Mouse (Mus musculus) 3T3-L1 (cell line): Measurements from ENCODE around the gene Mat1a.

ENCODE experiments used
- DNase-seq: peaks from one replicate; pipeline ENCODE4 v3.0.0-alpha.2; 2015; ENCODE audit warnings: low read depth, low spot score

Mat1a gene

DNA sequence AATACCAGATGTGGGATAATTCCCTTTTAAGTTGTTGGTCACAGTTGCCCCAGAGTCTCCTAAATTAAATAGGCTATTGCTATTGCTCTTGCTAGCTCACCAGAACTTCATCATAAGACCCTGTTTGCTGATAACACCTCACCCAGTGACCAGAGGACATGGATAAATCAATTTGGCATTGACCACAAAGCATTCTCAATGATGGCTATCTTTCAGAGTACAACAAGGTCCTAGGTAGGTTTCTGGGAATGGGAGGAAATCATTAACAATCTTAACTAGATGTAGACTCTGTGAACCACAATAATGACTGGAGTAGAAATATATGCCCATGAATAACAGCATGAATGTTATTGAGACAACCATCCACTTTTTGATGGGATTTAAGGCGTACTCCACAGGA is 35.9 kb downstream of the Mat1a start:
- no peak for DNase-seq

DNA sequence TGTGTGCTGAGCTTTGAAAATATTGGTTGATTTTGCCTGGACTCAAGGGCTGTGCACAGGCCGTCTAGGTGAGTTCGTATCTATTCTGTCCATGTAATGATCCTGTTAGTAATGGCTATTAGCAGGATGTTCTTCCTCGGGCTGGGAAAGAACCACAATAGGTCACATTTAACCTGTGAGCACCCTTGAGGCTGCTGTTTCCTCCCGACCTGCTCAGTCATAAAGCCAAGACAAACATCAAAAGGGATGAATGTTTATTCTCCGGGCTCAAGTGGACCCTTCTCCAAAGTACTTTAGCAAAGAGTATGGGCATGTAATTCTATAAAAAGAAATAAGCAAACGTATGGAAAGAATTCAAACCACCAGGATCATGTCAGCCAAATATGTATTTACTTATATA is 41.2 kb downstream of the Mat1a start:
- DNase-seq: no peak

DNA sequence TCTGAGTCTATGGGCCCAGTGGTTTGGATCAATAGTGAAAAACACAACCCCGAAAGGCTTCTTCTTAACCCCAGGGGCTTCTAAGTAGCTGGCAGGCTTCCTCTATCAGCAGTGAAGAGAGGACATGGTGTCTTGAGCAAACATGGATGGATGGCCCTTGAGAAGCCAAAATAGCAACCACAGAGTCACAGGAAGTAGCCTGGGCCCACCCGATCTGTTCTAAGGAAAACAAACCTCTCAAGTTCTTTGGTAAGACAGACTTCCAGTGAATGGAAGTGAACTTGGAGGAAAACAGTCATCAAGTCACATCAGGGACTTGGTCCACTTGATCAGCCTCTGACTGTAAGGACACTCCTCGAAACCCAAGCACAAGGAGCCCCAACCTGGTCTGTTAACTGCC is 42.1 kb downstream of the Mat1a start:
- no peak for DNase-seq

DNA sequence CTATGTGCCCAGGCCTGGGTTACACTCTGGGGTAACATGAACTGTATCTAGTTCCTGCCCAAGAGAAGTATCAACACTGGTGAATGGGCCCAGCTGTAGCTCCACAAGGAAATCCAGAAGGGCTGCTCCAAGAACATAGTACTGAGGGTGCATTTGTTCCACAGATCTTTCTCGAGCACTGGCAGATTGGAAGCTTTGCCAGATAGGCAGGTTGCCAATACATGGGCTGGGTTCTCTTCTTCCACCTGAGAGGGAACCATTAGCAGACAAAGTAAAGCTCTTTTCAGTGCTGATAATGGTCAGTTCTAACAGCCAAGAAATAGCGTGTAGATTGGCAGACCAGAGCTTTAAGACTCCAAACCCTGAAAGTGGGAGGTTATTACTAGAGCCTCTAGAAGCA is 42.5 kb downstream of the Mat1a start:
- DNase-seq: no peak

DNA sequence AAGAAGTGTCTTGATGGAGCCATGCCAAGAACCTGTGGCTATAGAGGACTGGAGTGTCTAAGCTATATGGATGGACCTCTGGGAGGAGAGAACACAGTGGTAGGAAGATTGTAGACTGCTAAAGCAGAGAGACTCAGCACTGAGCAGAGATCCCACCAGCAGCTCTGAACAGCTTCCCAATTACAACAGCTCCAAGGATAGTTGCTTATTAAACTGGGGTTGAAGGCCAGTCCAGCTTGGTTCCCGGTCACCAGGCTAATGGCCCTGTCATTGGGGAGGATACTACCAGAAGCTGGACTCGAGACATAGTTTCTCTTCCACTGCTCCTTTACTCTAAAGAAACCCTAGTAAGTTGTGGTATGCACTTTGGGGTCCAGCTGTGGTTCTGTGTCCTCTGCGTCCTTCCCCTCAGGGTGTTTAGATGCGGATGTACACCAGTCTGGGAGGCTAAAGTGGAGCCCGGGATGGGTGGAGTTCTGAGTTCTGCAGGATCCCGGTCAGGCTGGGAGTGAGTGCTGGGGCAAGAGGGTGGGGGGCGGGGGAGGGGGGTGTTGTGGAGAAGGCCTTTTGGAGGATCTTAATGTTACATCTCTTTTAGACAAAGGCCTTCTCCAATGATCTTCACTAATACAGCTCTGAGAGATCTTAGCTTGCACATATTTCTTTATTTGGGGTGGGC is 46.5 kb downstream of the Mat1a start, which contains the start of gene Mbl1:
Mbl1 (plus strand) TSS at position 239 of the 679 bp plus-strand sequence.
- no peak for DNase-seq

DNA sequence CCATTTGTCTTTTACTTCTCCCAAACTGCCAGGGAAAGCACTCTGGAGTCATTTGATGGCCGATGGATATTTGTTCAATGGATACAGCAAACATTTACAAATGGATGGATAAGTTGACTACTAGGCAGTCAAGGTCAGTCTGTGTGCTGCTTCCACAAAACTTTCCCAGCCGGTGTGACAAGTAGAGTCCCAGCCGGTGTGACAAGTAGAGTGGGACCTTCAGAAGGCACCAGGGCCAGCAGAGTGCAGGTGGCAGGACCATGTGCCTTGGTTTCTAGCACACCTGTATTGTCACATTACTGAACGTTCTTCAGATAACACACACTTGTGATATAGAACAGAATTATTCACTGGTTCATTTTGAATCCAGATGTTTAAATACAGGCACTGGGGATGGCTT is 55.2 kb downstream of the Mat1a start:
- DNase-seq: no peak

DNA sequence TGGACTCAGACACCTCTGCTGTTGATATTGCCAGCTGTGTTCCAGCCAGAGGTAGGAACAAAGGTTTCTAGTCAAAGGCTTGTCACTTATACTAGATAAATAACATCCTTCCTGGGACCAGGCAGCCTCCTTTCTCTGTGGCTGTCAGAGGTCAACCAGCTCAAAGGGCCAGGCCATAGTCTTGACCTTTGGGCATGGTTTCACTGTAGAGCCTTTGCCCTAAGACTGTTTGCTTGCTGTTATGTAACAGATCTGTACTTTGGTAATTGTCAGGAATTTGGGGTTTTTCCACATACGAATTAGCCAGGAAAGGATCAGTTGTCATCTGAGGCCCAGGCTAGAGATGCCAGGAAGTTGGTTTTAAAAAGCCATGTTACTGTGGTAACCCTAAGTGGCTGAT is 55.9 kb downstream of the Mat1a start:
- DNase-seq: peak; percentile 3

DNA sequence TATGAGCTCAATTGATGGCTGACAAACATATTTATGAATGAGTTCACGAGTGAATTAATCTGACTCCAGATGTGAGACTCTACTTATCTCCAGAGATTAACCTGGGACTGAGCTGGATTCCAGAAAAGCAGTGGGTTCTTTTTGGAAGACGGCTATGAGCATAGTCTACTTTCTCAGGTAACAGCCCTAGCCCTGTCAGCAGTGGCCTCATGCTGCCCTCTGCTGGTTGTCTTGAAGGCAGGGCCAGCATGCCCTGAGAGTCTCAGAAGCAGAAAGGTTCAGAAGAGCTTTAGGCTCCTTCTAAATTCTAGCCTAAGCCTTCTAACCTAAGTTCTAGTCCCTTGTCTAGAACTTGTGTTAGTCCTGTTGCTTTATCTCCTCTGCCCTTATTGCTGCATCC is 57.8 kb downstream of the Mat1a start:
- DNase-seq: peak; percentile 7

DNA sequence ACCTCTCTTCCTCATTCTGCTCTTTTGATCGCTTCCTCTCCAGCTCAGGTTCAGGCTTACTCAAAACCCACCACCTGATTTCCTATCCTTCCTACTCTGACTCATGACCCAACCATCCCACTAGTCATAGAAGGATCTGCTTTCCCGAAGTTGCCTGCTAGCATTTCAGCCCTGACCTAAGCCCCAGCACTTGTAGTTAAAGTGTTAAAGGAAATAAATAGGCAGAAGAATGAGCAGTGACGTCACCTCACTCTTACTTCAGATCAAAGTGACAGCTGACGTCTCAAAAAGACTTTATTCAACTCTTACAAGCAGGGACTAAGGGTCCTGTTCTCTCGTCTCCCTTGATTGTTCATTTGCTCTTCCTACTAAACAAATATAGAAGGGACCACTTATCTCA is 62.4 kb downstream of the Mat1a start:
- DNase-seq: peak; percentile 27

DNA sequence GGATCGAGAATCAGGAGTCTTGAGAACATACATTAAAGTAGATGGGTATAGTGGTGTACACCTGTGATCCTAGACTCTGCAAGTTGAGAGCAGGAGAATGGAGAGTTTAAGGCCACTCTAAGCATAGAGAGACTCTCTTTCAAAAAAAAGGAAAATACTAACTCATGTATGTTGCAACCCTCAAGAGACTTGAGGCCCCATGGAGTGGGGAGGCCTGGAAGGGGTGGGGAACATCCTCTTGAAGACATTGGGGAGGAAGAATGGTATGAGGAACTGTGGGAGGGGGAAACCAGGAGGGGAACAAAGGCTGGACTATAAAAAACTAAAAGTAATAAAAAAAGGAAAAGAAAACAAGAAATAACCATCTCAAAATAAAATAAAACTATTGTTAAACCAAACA is 63.7 kb downstream of the Mat1a start:
- no peak for DNase-seq

DNA sequence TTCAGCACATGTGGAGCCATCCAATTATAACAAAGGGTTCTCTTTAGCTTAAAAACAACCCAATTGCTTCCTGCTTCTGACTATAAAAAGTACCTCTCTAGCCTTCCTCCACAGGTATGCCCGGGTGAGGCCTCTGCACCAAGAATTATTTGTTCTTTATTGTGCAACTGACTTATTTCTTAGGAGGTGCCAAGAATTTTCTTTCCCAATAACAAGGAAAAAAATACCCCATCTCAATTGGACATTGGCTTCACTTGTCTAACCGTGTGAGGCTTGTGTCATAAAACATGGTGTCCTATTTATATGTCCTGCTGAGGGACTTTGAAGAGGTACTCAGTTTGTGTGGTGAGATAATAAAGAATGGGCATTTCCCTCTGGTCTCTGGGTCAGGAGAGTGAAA is 65.7 kb downstream of the Mat1a start:
- DNase-seq: no peak
